Mouse (Mus musculus): ENCODE measurements around the gene Dupd1. TPM values are rescaled to one million over a fixed set of nuclear protein-coding genes. Genes with fewer than 3 reads are reported as not detected.

The Dupd1 gene
- total and polyA plus RNA-seq, 2 experiments from 2014 or later = 0.15 TPM; not detected in 1

DNA sequence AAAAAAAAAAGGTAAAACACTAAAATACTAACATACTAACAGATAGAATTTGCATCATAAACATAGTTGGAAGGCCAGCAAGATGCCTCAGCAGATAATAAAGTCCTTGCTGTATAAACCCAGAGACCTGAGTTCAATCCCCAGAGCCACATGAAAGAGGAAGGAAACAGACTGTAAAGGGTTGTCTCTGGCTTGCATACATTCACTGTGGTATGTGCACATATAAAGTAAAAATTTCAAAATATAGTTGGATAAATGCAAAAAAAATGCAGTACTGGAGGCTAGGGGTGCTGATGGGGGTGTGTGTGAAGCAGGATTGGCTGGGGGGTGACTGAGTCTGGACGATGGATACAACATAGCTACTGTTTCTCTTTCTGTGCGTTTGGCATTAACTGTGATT, 8.9 kb downstream of the Dupd1 start:
- TF ChIP-seq EP300 (IDR thresholded peaks at IDR 0.05; ENCODE audit: low read depth) (no peak), CTCF (IDR thresholded peaks at IDR 0.05; ENCODE audit: low read depth) (no peak)
- Histone ChIP-seq H3K4me1 (ENCODE audit: control insufficient read depth, insufficient read depth) (peaks cover 26% of the 10 kb centered on the region), H3K9ac (replicated peaks; ENCODE audit: low read depth, low read length) (no peak overlapping the region), H3K27ac (ENCODE audit: low read depth) (no peak overlapping the region), H3K36me3 (replicated peaks; ENCODE audit: control insufficient read depth, insufficient read depth, low read length) (no peaks in the 10 kb centered on the region), H3K4me2 (ENCODE audit: low read depth, low read length) (no peak overlapping the region), H3K27me3 (ENCODE audit: control insufficient read depth, insufficient read depth, low read length) (no peaks in the 10 kb centered on the region), H3K4me3 (ENCODE audit: low read depth, low read length) (no peak overlapping the region), H3K9me3 (replicated peaks; ENCODE audit: control insufficient read depth, low read length) (no peaks in the 10 kb centered on the region)
- DNase-seq (ENCODE audit: low spot score) = no peak
- no peak for ATAC-seq (ENCODE audit: insufficient read depth, low read depth)
- 89% methylated on average over 2 of the region's 2 CpGs for WGBS

DNA sequence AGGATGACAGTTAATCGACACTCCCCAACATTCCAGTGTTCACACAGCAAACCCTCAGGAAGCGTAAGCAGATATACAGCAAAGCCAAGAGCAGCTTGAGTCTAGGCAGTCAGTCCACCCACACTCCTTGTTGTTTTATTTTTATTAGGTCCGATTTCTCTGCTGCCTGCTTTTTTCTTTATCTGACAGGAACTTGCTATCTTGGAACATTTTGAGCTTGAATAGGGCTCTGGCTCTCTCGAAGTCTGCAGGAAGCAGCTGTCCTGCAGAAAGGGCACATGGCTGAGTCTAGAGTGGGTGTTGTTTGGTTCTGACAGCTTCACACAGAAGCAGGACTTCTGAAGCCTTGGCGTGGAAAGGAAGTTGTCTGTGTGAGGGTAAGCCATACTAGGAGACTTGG, 11.1 kb downstream of the Dupd1 start:
- 16% methylated on average over 5 of the region's 5 CpGs for WGBS
- H3K4me1 ChIP-seq (ENCODE audit: control insufficient read depth, insufficient read depth) = peaks cover 21% of the 10 kb centered on the region
- no peaks in the 10 kb centered on the region for H3K9me3 ChIP-seq (replicated peaks; ENCODE audit: control insufficient read depth, low read length)
- no peak overlapping the region for H3K4me2 ChIP-seq (ENCODE audit: low read depth, low read length)
- no peaks in the 10 kb centered on the region for H3K36me3 ChIP-seq (replicated peaks; ENCODE audit: control insufficient read depth, insufficient read depth, low read length)
- no peaks in the 10 kb centered on the region for H3K27me3 ChIP-seq (ENCODE audit: control insufficient read depth, insufficient read depth, low read length)
- peak overlapping the region; percentile 50; the same call in 1 of the 2 replicates for H3K27ac ChIP-seq (ENCODE audit: low read depth)
- no peak overlapping the region for H3K4me3 ChIP-seq (ENCODE audit: low read depth, low read length)
- DNase-seq (ENCODE audit: low spot score) (peak; percentile 81), ATAC-seq (ENCODE audit: insufficient read depth, low read depth) (peak; percentile 78)
- H3K9ac ChIP-seq (replicated peaks; ENCODE audit: low read depth, low read length) = no peak overlapping the region
- TF ChIP-seq EP300 (IDR thresholded peaks at IDR 0.05; ENCODE audit: low read depth) (peak; percentile 82; the same call in 1 of the 2 replicates), CTCF (IDR thresholded peaks at IDR 0.05; ENCODE audit: low read depth) (no peak)

GRCm38 (mm10) chr14:21702691-21703090, 11.7 kb downstream of the Dupd1 start:
- Histone ChIP-seq H3K27ac (ENCODE audit: low read depth) (peak overlapping the region; percentile 50), H3K4me2 (ENCODE audit: low read depth, low read length) (no peak overlapping the region), H3K27me3 (ENCODE audit: control insufficient read depth, insufficient read depth, low read length) (no peaks in the 10 kb centered on the region), H3K9me3 (replicated peaks; ENCODE audit: control insufficient read depth, low read length) (no peaks in the 10 kb centered on the region), H3K9ac (replicated peaks; ENCODE audit: low read depth, low read length) (no peak overlapping the region), H3K4me1 (ENCODE audit: control insufficient read depth, insufficient read depth) (peaks cover 21% of the 10 kb centered on the region), H3K36me3 (replicated peaks; ENCODE audit: control insufficient read depth, insufficient read depth, low read length) (no peaks in the 10 kb centered on the region), H3K4me3 (ENCODE audit: low read depth, low read length) (no peak overlapping the region)
- ATAC-seq (ENCODE audit: insufficient read depth, low read depth) = no peak
- no peak for DNase-seq (ENCODE audit: low spot score)
- TF ChIP-seq CTCF (IDR thresholded peaks at IDR 0.05; ENCODE audit: low read depth) = no peak
- TF ChIP-seq EP300 (IDR thresholded peaks at IDR 0.05; ENCODE audit: low read depth) = no peak
- WGBS = 74% methylated on average over 8 of the region's 8 CpGs

DNA sequence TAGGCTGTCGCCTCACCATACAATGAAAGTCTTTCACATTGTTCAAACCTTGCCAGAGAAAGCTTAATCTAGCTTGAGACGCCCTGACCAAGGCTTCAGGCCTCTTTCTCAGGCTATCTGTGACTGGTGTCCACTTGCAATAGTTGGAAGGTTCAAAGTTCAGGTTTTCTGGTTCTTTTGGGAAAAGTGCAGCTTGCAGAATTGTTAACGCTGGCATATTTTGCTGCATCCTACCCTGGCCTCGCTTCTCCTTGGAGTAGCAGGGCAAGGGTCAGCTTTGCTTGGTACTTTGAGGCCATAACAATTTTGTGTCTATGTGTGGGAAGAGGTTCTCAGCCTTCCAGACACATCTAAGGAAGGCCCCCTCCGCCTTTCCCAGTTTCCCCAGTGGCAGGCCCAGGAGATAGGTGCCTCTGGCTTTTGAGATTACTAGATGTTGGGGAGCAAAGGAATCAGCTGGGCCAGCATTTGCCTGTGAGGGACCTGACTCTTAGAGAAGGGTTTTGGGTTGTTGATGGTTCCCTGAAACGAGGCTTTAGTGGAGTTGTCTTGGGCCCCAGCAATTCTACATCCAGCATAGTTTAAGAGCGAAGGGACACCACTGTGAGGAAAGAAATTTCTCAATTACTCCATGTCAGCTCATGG, 18.1 kb downstream of the Dupd1 start:
- H3K9ac ChIP-seq (replicated peaks; ENCODE audit: low read depth, low read length) = no peak overlapping the region
- ATAC-seq (ENCODE audit: insufficient read depth, low read depth) = no peak
- WGBS = 84% methylated on average over 7 of the region's 7 CpGs
- no peak for DNase-seq (ENCODE audit: low spot score)
- H3K36me3 ChIP-seq (replicated peaks; ENCODE audit: control insufficient read depth, insufficient read depth, low read length) = no peaks in the 10 kb centered on the region
- H3K9me3 ChIP-seq (replicated peaks; ENCODE audit: control insufficient read depth, low read length) = peaks cover 4% of the 10 kb centered on the region; the same call in 1 of the 2 replicates
- no peaks in the 10 kb centered on the region for H3K4me1 ChIP-seq (ENCODE audit: control insufficient read depth, insufficient read depth)
- H3K4me3 ChIP-seq (ENCODE audit: low read depth, low read length) = no peak overlapping the region
- TF ChIP-seq EP300 (IDR thresholded peaks at IDR 0.05; ENCODE audit: low read depth) (no peak), CTCF (IDR thresholded peaks at IDR 0.05; ENCODE audit: low read depth) (no peak)
- no peaks in the 10 kb centered on the region for H3K27me3 ChIP-seq (ENCODE audit: control insufficient read depth, insufficient read depth, low read length)
- no peak overlapping the region for H3K4me2 ChIP-seq (ENCODE audit: low read depth, low read length)
- H3K27ac ChIP-seq (ENCODE audit: low read depth) = no peak overlapping the region

DNA sequence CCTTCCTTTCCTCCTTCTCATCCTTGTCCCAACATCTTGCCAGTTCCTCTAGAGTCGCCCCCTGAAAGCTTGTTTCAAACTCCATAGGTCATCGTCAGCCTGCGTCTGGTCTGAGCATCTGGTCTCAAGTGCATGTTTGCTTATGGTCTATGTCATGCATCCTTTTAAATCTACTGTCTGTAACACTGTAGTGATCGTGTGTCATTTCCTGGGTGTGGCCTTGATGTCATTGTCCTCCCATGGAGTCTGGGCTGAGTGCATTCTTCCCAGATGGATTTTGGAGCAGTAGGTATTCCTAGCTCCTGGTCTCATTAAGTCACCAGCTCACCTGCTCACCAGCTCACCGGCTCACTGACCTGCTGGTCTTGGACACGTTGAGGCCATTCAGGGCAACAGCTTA, 19.4 kb downstream of the Dupd1 start:
- WGBS = 67% methylated on average over 6 of the region's 6 CpGs
- H3K4me3 ChIP-seq (ENCODE audit: low read depth, low read length) = no peak overlapping the region
- no peaks in the 10 kb centered on the region for H3K36me3 ChIP-seq (replicated peaks; ENCODE audit: control insufficient read depth, insufficient read depth, low read length)
- H3K4me1 ChIP-seq (ENCODE audit: control insufficient read depth, insufficient read depth) = no peaks in the 10 kb centered on the region
- peaks cover 4% of the 10 kb centered on the region; the same call in 1 of the 2 replicates for H3K9me3 ChIP-seq (replicated peaks; ENCODE audit: control insufficient read depth, low read length)
- H3K9ac ChIP-seq (replicated peaks; ENCODE audit: low read depth, low read length) = no peak overlapping the region
- no peak overlapping the region for H3K27ac ChIP-seq (ENCODE audit: low read depth)
- H3K4me2 ChIP-seq (ENCODE audit: low read depth, low read length) = no peak overlapping the region
- no peak for DNase-seq (ENCODE audit: low spot score)
- H3K27me3 ChIP-seq (ENCODE audit: control insufficient read depth, insufficient read depth, low read length) = no peaks in the 10 kb centered on the region
- no peak for ATAC-seq (ENCODE audit: insufficient read depth, low read depth)
- TF ChIP-seq EP300 (IDR thresholded peaks at IDR 0.05; ENCODE audit: low read depth) = no peak
- no peak for TF ChIP-seq CTCF (IDR thresholded peaks at IDR 0.05; ENCODE audit: low read depth)

GRCm38 (mm10) chr14:21691070-21691469, 23.3 kb downstream of the Dupd1 start:
- Histone ChIP-seq H3K27ac (ENCODE audit: low read depth) (no peak overlapping the region), H3K36me3 (replicated peaks; ENCODE audit: control insufficient read depth, insufficient read depth, low read length) (no peaks in the 10 kb centered on the region), H3K4me2 (ENCODE audit: low read depth, low read length) (no peak overlapping the region), H3K9me3 (replicated peaks; ENCODE audit: control insufficient read depth, low read length) (peaks cover 4% of the 10 kb centered on the region; the same call in 1 of the 2 replicates), H3K27me3 (ENCODE audit: control insufficient read depth, insufficient read depth, low read length) (peaks cover 11% of the 10 kb centered on the region; the same call in 1 of the 2 replicates), H3K4me3 (ENCODE audit: low read depth, low read length) (no peak overlapping the region), H3K9ac (replicated peaks; ENCODE audit: low read depth, low read length) (no peak overlapping the region), H3K4me1 (ENCODE audit: control insufficient read depth, insufficient read depth) (no peaks in the 10 kb centered on the region)
- WGBS = 79% methylated on average over 3 of the region's 3 CpGs
- DNase-seq (ENCODE audit: low spot score) = no peak
- no peak for ATAC-seq (ENCODE audit: insufficient read depth, low read depth)
- no peak for TF ChIP-seq EP300 (IDR thresholded peaks at IDR 0.05; ENCODE audit: low read depth)
- no peak for TF ChIP-seq CTCF (IDR thresholded peaks at IDR 0.05; ENCODE audit: low read depth)

Data from heart, postnatal 0 days (tissue).